Mouse (Mus musculus): ENCODE results near the gene Fetub. TPM values are rescaled to one million over a fixed set of nuclear protein-coding genes. Genes with fewer than 3 reads are reported as not detected.

Fetub gene
- polyA plus RNA-seq, 1 experiment from 2014 or later = not detected

GRCm38 (mm10) chr16:22955397-22956084, 37.4 kb downstream of the Fetub start:
- Histone ChIP-seq H3K4me3 (peak overlapping the region; percentile 11; the same call in 1 of the 2 replicates), H3K36me3 (no peaks in the 10 kb centered on the region), H3K4me1 (replicated peaks) (peaks cover 13% of the 10 kb centered on the region), H3K9me3 (no peaks in the 10 kb centered on the region), H3K27me3 (ENCODE audit: insufficient read depth, poor library complexity, severe bottlenecking) (no peaks in the 10 kb centered on the region), H3K27ac (peak overlapping the region; percentile 81)
- peak; percentile 75 for DNase-seq (ENCODE audit: low spot score)
- WGBS = 31% methylated on average over 13 of the region's 13 CpGs

GRCm38 (mm10) chr16:22956085-22956439, 37.9 kb downstream of the Fetub start:
- no peak for DNase-seq (ENCODE audit: low spot score)
- peak overlapping the region; percentile 81 for H3K27ac ChIP-seq
- WGBS = 62% methylated on average over 11 of the region's 11 CpGs

GRCm38 (mm10) chr16:22961073-22961472, 42.9 kb downstream of the Fetub start:
- Histone ChIP-seq H3K27ac (no peak overlapping the region), H3K9me3 (no peaks in the 10 kb centered on the region), H3K4me3 (no peak overlapping the region), H3K4me1 (replicated peaks) (peaks cover 2% of the 10 kb centered on the region), H3K36me3 (no peaks in the 10 kb centered on the region), H3K27me3 (ENCODE audit: insufficient read depth, poor library complexity, severe bottlenecking) (no peaks in the 10 kb centered on the region)
- DNase-seq (ENCODE audit: low spot score) = no peak
- WGBS = 96% methylated on average over 8 of the region's 8 CpGs

More at GRCm38 (mm10) chr16:22956085-22956439, 37.9 kb downstream of the Fetub start:
- H3K27me3 ChIP-seq (ENCODE audit: insufficient read depth, poor library complexity, severe bottlenecking) = no peaks in the 10 kb centered on the region
- H3K36me3 ChIP-seq = no peaks in the 10 kb centered on the region
- H3K9me3 ChIP-seq = no peaks in the 10 kb centered on the region
- peak overlapping the region; percentile 11; the same call in 1 of the 2 replicates for H3K4me3 ChIP-seq
- H3K4me1 ChIP-seq (replicated peaks) = peaks cover 13% of the 10 kb centered on the region

- H3K27me3 ChIP-seq (ENCODE audit: insufficient read depth, poor library complexity, severe bottlenecking) = no peaks in the 10 kb centered on the region
- H3K4me1 ChIP-seq (replicated peaks) = no peaks in the 10 kb centered on the region
- H3K9me3 ChIP-seq = no peaks in the 10 kb centered on the region
- H3K27ac ChIP-seq = no peak overlapping the region
- H3K4me3 ChIP-seq = no peak overlapping the region
- WGBS = 83% methylated on average over 5 of the region's 5 CpGs
- no peaks in the 10 kb centered on the region for H3K36me3 ChIP-seq
- no peak for DNase-seq (ENCODE audit: low spot score)
Measured at GRCm38 (mm10) chr16:22962256-22962655, 44.1 kb downstream of the Fetub start.

- Histone ChIP-seq H3K4me3 (no peak overlapping the region), H3K4me1 (replicated peaks) (no peaks in the 10 kb centered on the region), H3K36me3 (no peaks in the 10 kb centered on the region), H3K27ac (no peak overlapping the region), H3K9me3 (no peaks in the 10 kb centered on the region), H3K27me3 (ENCODE audit: insufficient read depth, poor library complexity, severe bottlenecking) (no peaks in the 10 kb centered on the region)
- DNase-seq (ENCODE audit: low spot score) = no peak
Measured at GRCm38 (mm10) chr16:22963293-22963692, 45.2 kb downstream of the Fetub start.

- Histone ChIP-seq H3K4me3 (no peak overlapping the region), H3K4me1 (replicated peaks) (no peaks in the 10 kb centered on the region), H3K27me3 (ENCODE audit: insufficient read depth, poor library complexity, severe bottlenecking) (no peaks in the 10 kb centered on the region), H3K36me3 (no peaks in the 10 kb centered on the region), H3K27ac (no peak overlapping the region), H3K9me3 (no peaks in the 10 kb centered on the region)
- WGBS = 78% methylated on average over 1 of the region's 1 CpGs
- no peak for DNase-seq (ENCODE audit: low spot score)
Measured at GRCm38 (mm10) chr16:22967383-22968030, 49.4 kb downstream of the Fetub start.

Other genes starting within 250 kb of the Fetub start
- 0.84 TPM in 1 of 2 replicates, not detected in the other for gene Crygs, start 106.8 kb upstream of the Fetub start, polyA plus RNA-seq (2016; fragmentation: Nextera tagmentation; extraction: Ambion mirVana)
- gene Tbccd1, start 60.7 kb upstream of the Fetub start, polyA plus RNA-seq (2016; fragmentation: Nextera tagmentation; extraction: Ambion mirVana) = 32.3 and 37.6 TPM in 2 replicates
- 93.2 and 98.3 TPM in 2 replicates for gene Dnajb11, start 60.5 kb upstream of the Fetub start, polyA plus RNA-seq (2016; fragmentation: Nextera tagmentation; extraction: Ambion mirVana)
- 0.31 TPM in 1 of 2 replicates, not detected in the other for gene Ahsg, start 27.1 kb upstream of the Fetub start, polyA plus RNA-seq (2016; fragmentation: Nextera tagmentation; extraction: Ambion mirVana)
- 0.15 TPM in 1 of 2 replicates, not detected in the other for gene Hrg, start 32.7 kb downstream of the Fetub start, polyA plus RNA-seq (2016; fragmentation: Nextera tagmentation; extraction: Ambion mirVana)
- not detected in 2 replicates for gene Kng2, start 111.1 kb downstream of the Fetub start, polyA plus RNA-seq (2016; fragmentation: Nextera tagmentation; extraction: Ambion mirVana)
- gene Kng1, start 139.5 kb downstream of the Fetub start, polyA plus RNA-seq (2016; fragmentation: Nextera tagmentation; extraction: Ambion mirVana) = not detected in 2 replicates
- gene Eif4a2, start 189.1 kb downstream of the Fetub start, polyA plus RNA-seq (2016; fragmentation: Nextera tagmentation; extraction: Ambion mirVana) = 133 and 157 TPM in 2 replicates
- gene Rfc4, start 209.4 kb downstream of the Fetub start, polyA plus RNA-seq (2016; fragmentation: Nextera tagmentation; extraction: Ambion mirVana) = 190 and 227 TPM in 2 replicates
- not detected in 2 replicates for gene Adipoq, start 228.2 kb downstream of the Fetub start, polyA plus RNA-seq (2016; fragmentation: Nextera tagmentation; extraction: Ambion mirVana)

Measured in hindbrain, embryonic 10.5 days (tissue).